Mouse (Mus musculus): Measurements from ENCODE around the gene Tex19.1. TPM values are rescaled to one million over a fixed set of nuclear protein-coding genes. Genes with fewer than 3 reads are reported as not detected.

Gene Tex19.1
- polyA plus RNA-seq, 1 experiment from 2014 or later, result 0.15 TPM

DNA sequence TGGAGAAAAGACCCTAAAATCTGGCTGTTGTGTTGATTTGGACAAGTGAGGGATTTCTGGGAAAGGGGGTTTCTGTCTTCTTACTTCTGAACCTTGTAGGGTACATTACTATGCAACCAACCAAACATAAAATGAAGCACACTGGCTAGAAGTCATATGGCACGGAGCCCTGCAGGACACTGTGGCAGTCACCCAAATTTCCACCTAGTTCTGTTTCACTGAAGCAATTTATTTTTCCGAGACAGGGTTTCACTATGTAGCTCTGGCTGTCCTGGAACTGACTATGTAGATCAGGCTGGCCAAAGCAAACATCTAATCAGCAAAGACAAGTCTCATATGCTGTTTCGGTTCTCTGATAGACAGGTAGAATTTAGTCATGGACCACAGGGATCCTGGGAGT, 43.7 kb downstream of the Tex19.1 start:
- H3K4me1 ChIP-seq, result no peaks in the 10 kb centered on the region
- WGBS, result 72% methylated on average over 3 of the region's 3 CpGs

DNA sequence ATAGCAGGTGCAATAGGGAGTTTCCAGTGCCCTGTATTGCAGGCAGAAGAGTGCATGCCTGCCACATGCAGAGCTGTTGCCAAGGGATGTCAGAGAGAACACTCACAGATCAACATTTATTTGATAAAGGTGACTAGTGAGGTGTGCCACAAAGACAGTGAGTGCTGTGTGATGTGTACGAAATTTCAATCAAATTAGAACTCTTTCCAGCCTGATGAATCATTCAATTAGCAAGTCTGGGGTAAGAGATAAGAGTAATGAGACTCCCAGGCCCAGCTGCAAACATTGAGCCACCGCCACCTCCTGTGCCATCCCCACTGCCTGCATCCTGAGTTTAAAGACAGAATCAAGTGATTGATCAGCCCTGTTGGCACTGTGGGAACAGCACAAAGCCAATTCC, 46.8 kb downstream of the Tex19.1 start:
- H3K4me2 ChIP-seq (replicated peaks), result no peak overlapping the region
- no peak overlapping the region for H3K4me3 ChIP-seq (replicated peaks)
- H3K27me3 ChIP-seq, result no peaks in the 10 kb centered on the region
- no peaks in the 10 kb centered on the region for H3K4me1 ChIP-seq
- ATAC-seq (ENCODE audit: insufficient number of reproducible peaks, low FRiP score, low TSS enrichment, low read depth), result no peak
- H3K9me3 ChIP-seq (replicated peaks), result no peaks in the 10 kb centered on the region
- no peaks in the 10 kb centered on the region for H3K36me3 ChIP-seq
- H3K27ac ChIP-seq (replicated peaks), result no peak overlapping the region
- WGBS, result 73% methylated on average over 2 of the region's 2 CpGs
- no peak overlapping the region for H3K9ac ChIP-seq

More for the DNA sequence above, 43.7 kb downstream of the Tex19.1 start:
- H3K27me3 ChIP-seq, result no peaks in the 10 kb centered on the region
- H3K4me3 ChIP-seq (replicated peaks), result no peak overlapping the region
- no peak overlapping the region for H3K4me2 ChIP-seq (replicated peaks)
- H3K27ac ChIP-seq (replicated peaks), result no peak overlapping the region
- H3K9ac ChIP-seq, result no peak overlapping the region
- no peaks in the 10 kb centered on the region for H3K36me3 ChIP-seq
- no peaks in the 10 kb centered on the region for H3K9me3 ChIP-seq (replicated peaks)
- ATAC-seq (ENCODE audit: insufficient number of reproducible peaks, low FRiP score, low TSS enrichment, low read depth), result no peak

- no peak overlapping the region for H3K27ac ChIP-seq (replicated peaks)
- H3K4me2 ChIP-seq (replicated peaks), result no peak overlapping the region
- ATAC-seq (ENCODE audit: insufficient number of reproducible peaks, low FRiP score, low TSS enrichment, low read depth), result no peak
- H3K4me1 ChIP-seq, result no peaks in the 10 kb centered on the region; the same call in 1 of the 2 replicates
- H3K9me3 ChIP-seq (replicated peaks), result no peaks in the 10 kb centered on the region
- H3K4me3 ChIP-seq (replicated peaks), result no peak overlapping the region
- H3K9ac ChIP-seq, result no peak overlapping the region
- H3K27me3 ChIP-seq, result no peaks in the 10 kb centered on the region
- WGBS, result 77% methylated on average over 3 of the region's 3 CpGs
- H3K36me3 ChIP-seq, result no peaks in the 10 kb centered on the region
Observed at GRCm38 (mm10) chr11:121193415-121193814, 47.5 kb downstream of the Tex19.1 start.

Other genes starting within 250 kb of the Tex19.1 start
- 6.2 and 7.4 TPM in 2 replicates for gene Ccdc57, start 213.3 kb upstream of the Tex19.1 start, polyA plus RNA-seq (2015; fragmentation: Nextera tagmentation; extraction: Ambion mirVana)
- 67.2 and 72.2 TPM in 2 replicates for gene Slc16a3, start 197.7 kb upstream of the Tex19.1 start, polyA plus RNA-seq (2015; fragmentation: Nextera tagmentation; extraction: Ambion mirVana)
- gene Csnk1d, start 154.8 kb upstream of the Tex19.1 start, polyA plus RNA-seq (2015; fragmentation: Nextera tagmentation; extraction: Ambion mirVana), result 123 and 125 TPM in 2 replicates
- gene Cd7, start 106.7 kb upstream of the Tex19.1 start, polyA plus RNA-seq (2015; fragmentation: Nextera tagmentation; extraction: Ambion mirVana), result 0.46 and 1.1 TPM in 2 replicates
- gene Sectm1b, start 82.6 kb upstream of the Tex19.1 start, polyA plus RNA-seq (2015; fragmentation: Nextera tagmentation; extraction: Ambion mirVana), result 1.2 and 1.3 TPM in 2 replicates
- 0.83 and 1.1 TPM in 2 replicates for gene Sectm1a, start 64.9 kb upstream of the Tex19.1 start, polyA plus RNA-seq (2015; fragmentation: Nextera tagmentation; extraction: Ambion mirVana)
- gene Tex19.2, start 27.5 kb upstream of the Tex19.1 start, polyA plus RNA-seq (2015; fragmentation: Nextera tagmentation; extraction: Ambion mirVana), result not detected in 2 replicates
- gene Uts2r, start 14.1 kb downstream of the Tex19.1 start, polyA plus RNA-seq (2015; fragmentation: Nextera tagmentation; extraction: Ambion mirVana), result 0.71 and 0.72 TPM in 2 replicates
- 10.0 and 12.2 TPM in 2 replicates for gene Hexdc, start 58.3 kb downstream of the Tex19.1 start, polyA plus RNA-seq (2015; fragmentation: Nextera tagmentation; extraction: Ambion mirVana)
- gene Ogfod3, start 58.6 kb downstream of the Tex19.1 start, polyA plus RNA-seq (2015; fragmentation: Nextera tagmentation; extraction: Ambion mirVana), result 20.8 and 21.9 TPM in 2 replicates
- gene Cybc1, start 83.2 kb downstream of the Tex19.1 start, polyA plus RNA-seq (2015; fragmentation: Nextera tagmentation; extraction: Ambion mirVana), result 43.2 and 44.8 TPM in 2 replicates
- gene Narf, start 91.1 kb downstream of the Tex19.1 start, polyA plus RNA-seq (2015; fragmentation: Nextera tagmentation; extraction: Ambion mirVana), result 53.8 and 56.2 TPM in 2 replicates
- 8.0 and 8.9 TPM in 2 replicates for gene Foxk2, start 113.8 kb downstream of the Tex19.1 start, polyA plus RNA-seq (2015; fragmentation: Nextera tagmentation; extraction: Ambion mirVana)
- gene Wdr45b, start 208.3 kb downstream of the Tex19.1 start, polyA plus RNA-seq (2015; fragmentation: Nextera tagmentation; extraction: Ambion mirVana), result 96.5 and 99.2 TPM in 2 replicates
- gene Rab40b, start 242.1 kb downstream of the Tex19.1 start, polyA plus RNA-seq (2015; fragmentation: Nextera tagmentation; extraction: Ambion mirVana), result 25.9 and 29.3 TPM in 2 replicates